Mouse (Mus musculus) left cerebral cortex, adult 2 months (tissue): Measurements from ENCODE around the gene Chchd1. TPM values are rescaled to one million over a fixed set of nuclear protein-coding genes. Genes with fewer than 3 reads are reported as not detected.

ENCODE experiments used
- DNase-seq, 2 experiments: peaks; one replicate each; pipeline ENCODE4 v3.0.0; 2021 to 2022; ENCODE audit warnings: low spot score in 2 of 2, mixed read lengths in 1 of 2; ENCODE audit errors: extremely low spot score in 1 of 2
- H3K27ac ChIP-seq: fragments of 200-600 bp; 2 replicates; pipeline ENCODE4 v1.8.1; 2022
- H3K4me3 ChIP-seq: fragments of 200-600 bp; 2 replicates; pipeline ENCODE4 v1.8.1; 2022
- CTCF ChIP-seq: fragments of 200-600 bp; IDR thresholded peaks from 2 replicates; pipeline ENCODE4 v1.8.1; 2022; ENCODE audit warnings: antibody characterized with exemption, mild to moderate bottlenecking, moderate library complexity
- intact Hi-C: fragments of 180-260 bp; cut with DNase I; formaldehyde crosslinking; loops from one replicate; pipeline ENCODE4 v1.15.1; 2025
- total RNA-seq, 2 experiments: library from RNA; stranded (reverse); gene quantifications; 2 replicates each; pipeline ENCODE4 v1.2.3; 2021

Gene Chchd1
- total RNA-seq, 2 experiments from 2014 or later: 47.3 to 48.1 TPM

DNA sequence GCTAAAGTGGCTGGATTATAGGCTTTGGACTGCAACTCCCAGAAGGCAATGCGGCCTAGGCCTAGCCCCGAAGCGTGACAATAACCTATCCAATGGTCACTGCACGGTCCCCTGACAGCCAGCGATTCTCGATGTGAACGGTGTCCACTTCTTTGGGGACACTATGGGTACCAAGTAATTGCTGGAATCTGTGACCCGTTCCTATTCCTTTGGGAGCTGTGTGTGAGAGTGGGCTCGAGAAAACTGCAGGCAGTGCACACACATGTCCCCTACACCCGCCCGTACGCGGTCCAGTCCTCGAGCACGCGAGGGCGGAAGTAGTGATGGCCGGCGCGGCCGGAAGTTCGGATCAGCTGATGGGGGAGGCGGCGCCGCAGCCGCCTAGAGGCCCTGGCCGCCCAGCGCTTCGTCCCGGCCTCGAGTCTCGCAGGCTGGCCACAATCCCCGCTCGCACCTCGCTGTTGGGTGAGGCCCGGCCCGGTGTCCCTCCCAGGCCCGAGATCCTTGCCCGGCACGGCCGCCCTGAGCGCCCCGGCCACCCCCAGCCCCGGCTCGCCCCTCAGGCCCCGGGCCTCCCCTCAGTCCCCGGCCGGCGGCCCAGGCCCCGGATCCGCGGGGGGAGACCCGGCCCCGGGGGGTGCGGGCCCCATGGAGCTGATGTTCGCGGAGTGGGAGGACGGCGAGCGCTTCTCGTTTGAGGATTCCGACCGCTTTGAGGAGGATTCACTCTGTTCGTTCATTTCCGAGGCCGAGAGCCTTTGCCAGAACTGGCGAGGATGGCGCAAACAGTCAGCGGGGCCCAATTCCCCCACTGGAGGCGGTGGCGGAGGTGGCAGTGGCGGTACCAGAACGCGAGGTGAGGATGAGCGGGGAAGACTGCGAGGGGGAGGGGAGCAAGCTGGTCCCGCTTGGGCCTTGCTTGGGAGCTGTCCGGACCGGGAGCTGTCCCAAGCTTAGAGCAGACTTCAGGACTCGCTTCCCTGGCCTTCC is 4.7 kb downstream of the Chchd1 start, which contains the start of gene Zswim8:
TSS of gene Zswim8 (plus strand) at position 352 of the 990 bp plus-strand sequence.
- Histone ChIP-seq H3K4me3 (peak within 1 kb of the TSS; percentile 74), H3K27ac (peak within 1 kb of the TSS; percentile 98)
- no peak; the same call in 1 of the 2 replicates for TF ChIP-seq CTCF
- peak; percentile 90 for DNase-seq
- intact Hi-C loops: no loop called here

DNA sequence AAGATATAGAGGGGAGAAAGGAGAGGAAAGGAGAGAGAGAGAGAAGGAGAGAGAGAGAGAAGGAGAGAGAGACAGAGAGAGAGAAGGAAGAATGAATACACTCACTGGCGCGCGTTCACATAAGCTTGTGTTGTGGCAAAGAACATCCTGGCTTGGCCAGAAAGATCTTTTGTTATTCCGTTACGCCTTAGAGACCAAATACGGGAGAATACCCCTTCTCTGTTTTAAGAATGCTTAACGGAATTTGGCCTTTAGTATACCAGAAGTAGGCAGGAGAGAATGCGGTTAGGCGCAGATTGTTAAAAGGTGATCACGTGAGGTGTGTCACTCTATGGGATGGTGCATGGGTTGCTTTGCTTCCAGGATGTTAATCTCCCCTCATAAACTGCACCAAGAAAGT is 5.4 kb downstream of the Chchd1 start:
- no peak for DNase-seq
- no peak for TF ChIP-seq CTCF
- H3K27ac ChIP-seq: peak overlapping the region; percentile 98
- intact Hi-C loops: no loop called here
- peak overlapping the region; percentile 74 for H3K4me3 ChIP-seq

DNA sequence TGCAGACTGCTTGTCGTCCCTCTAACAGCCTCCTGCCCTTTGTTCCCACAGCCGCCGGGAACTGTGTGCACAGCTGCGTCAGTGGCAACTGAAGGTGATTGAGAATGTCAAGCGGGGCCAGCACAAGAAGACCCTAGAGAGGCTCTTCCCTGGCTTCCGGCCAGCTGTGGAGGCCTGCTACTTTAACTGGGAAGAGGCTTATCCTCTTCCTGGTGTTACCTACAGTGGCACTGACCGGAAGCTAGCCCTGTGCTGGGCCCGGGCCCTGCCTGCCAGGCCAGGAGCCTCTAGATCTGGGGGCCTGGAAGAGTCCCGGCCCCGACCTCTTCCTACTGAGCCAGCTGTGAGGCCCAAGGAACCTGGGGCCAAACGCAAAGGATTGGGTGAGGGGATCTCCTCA is 11.0 kb downstream of the Chchd1 start:
- no peak for DNase-seq
- TF ChIP-seq CTCF: no peak
- Histone ChIP-seq H3K27ac (no peak overlapping the region), H3K4me3 (no peak overlapping the region)
- intact Hi-C loops: no loop called here

DNA sequence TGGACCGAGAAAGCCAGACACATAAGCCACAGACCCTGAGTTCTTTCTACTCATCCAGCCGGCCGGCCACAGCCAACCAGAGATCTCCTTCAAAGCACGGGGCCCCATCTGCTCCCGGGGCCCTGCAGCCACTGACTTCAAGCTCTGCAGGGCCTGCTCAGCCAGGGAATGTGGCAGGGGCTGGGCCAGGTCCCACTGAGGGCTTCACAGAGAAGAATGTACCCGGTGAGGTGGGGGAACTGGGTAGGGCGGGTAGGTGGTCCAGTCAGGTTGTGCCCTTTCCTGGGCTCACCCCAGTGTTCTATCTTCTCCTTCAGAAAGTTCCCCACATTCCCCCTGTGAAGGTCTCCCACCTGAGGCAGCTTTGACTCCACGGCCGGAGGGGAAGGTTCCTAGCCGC is 15.6 kb downstream of the Chchd1 start:
- TF ChIP-seq CTCF: no peak
- no peak overlapping the region for H3K27ac ChIP-seq
- DNase-seq: no peak
- intact Hi-C loops: no loop called here
- no peak overlapping the region for H3K4me3 ChIP-seq

DNA sequence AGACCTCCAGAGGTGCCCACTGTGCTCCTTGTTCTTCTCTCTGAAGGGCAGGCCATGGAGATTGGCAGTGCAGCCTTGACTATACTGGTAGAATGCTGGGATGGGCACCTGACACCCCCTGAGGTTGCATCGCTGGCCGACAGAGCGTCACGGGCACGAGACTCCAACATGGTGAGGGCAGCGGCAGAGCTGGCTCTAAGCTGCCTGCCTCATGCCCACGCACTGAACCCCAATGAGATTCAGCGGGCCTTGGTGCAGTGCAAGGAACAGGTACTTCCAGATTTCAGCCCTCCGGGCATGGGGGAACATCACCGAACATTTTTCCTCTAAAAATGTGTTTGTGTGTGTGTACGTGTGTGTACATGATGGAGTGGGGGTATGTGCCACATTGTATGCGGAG is 17.0 kb downstream of the Chchd1 start:
- no peak for TF ChIP-seq CTCF
- Histone ChIP-seq H3K27ac (no peak overlapping the region), H3K4me3 (no peak overlapping the region)
- no peak for DNase-seq
- intact Hi-C loops: no loop called here

DNA sequence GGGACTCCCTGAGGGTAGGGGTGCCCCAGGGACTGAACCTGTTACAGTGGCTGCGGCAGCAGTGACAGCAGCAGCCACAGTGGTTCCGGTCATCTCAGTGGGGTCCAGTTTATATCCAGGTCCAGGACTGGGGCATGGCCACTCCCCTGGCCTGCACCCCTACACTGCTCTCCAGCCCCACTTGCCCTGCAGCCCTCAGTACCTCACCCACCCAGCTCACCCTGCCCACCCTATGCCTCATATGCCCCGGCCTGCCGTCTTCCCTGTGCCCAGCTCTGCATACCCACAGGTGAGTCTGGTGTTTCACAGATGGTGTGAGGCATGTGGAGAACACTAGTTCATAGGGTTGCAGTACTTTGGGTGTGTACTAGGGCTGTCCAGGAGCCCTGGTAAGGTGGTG is 18.6 kb downstream of the Chchd1 start:
- DNase-seq: no peak
- no peak overlapping the region for H3K27ac ChIP-seq
- H3K4me3 ChIP-seq: no peak overlapping the region
- intact Hi-C loops: no loop called here
- TF ChIP-seq CTCF: no peak

DNA sequence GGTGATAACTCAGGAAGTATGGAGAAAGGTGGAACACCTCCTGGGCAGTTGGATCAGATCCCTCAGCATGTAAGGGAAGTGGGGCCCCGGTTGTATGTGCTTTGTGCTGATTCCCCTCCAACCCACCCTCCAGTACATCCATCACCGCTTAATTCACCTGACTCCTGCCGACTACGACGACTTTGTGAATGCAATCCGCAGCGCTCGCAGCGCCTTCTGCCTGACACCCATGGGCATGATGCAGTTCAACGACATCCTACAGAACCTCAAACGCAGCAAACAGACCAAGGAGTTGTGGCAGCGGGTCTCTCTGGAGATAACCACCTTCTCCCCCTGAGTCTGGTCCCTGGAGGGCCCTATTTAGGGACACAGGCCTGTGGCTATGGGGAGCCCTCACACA is 20.2 kb downstream of the Chchd1 start:
- no peak for DNase-seq
- Histone ChIP-seq H3K27ac (no peak overlapping the region), H3K4me3 (no peak overlapping the region)
- TF ChIP-seq CTCF: no peak
- intact Hi-C loops: no loop called here

DNA sequence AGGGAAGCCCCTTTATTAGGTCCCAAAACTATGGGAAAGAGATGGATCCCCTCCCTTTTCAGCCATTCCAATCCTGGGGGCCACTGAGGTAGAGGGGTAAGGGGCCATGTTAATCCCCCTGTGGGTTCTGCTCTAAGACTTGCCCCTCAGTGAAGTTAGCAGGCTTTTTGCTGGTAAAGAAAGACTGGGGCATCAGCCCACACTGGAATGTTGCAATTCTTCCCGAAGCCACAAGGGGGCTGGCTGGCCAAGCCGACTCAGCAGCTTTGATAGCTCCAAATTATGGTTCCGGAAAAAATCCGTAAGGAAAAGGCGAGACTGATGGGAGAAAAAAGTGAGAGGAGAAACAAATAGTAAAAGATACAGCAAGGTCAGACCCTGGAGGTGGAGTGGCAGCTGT is 21.2 kb downstream of the Chchd1 start:
- DNase-seq: peak; percentile 68 to 77
- intact Hi-C loops: no loop called here
- H3K27ac ChIP-seq: no peak overlapping the region
- no peak overlapping the region for H3K4me3 ChIP-seq
- peak; percentile 94 for TF ChIP-seq CTCF

DNA sequence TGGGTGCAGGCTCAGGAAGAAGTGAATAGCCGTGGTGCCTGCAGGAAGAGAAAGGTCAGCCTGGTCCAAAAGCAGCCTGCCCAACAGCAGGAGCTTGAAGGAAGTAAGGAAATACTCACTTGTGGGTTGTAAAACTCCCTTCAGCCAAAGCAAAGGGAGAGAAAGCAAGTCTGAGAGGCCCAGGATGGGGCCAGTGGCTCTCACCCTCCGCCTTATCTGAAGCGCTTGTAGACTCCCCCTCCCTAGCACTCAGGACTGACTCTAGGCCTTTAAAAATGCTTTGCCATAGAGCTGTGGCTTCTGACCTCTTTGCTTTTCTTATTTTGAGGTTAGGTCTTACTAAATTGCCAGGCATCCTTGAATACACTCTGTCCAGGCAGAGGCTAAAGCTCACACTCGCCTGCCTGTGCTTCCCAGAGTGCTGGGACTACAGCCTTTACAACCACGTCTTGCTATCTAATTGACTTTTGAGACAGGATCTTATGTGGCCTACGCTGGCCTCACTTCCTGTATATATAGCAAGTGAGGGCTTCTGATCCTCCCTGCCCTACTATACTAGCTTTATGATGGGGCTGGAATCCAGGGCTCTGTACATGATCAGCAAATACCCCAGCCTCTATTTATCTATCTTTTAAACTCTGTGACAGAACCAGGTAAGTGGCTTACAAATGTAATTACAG is 23.0 kb downstream of the Chchd1 start:
- DNase-seq: no peak
- no peak for TF ChIP-seq CTCF
- Histone ChIP-seq H3K27ac (no peak overlapping the region), H3K4me3 (no peak overlapping the region)
- intact Hi-C loops: no loop called here

DNA sequence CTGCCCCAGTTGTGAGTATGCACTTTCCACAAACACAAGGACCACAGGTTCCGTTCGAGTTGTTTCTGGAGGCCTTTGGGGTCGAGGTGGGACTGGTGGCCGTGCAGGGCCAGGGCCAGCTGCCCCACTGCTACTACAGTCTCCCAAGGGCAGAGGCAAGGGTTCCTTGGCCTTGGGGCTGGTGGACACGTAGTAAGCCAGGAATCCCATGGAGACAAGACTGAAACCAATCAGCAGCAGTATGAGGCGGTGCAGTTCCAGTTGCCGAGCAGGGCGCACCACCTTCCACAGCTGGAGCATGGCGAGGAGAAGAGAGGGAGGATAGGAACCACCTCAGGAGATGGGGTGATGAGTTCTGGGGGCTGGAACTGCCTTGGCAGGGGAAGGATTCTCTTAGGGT is 27.1 kb downstream of the Chchd1 start:
- Histone ChIP-seq H3K4me3 (no peak overlapping the region), H3K27ac (no peak overlapping the region)
- TF ChIP-seq CTCF: no peak
- intact Hi-C loops: no loop called here
- no peak for DNase-seq

DNA sequence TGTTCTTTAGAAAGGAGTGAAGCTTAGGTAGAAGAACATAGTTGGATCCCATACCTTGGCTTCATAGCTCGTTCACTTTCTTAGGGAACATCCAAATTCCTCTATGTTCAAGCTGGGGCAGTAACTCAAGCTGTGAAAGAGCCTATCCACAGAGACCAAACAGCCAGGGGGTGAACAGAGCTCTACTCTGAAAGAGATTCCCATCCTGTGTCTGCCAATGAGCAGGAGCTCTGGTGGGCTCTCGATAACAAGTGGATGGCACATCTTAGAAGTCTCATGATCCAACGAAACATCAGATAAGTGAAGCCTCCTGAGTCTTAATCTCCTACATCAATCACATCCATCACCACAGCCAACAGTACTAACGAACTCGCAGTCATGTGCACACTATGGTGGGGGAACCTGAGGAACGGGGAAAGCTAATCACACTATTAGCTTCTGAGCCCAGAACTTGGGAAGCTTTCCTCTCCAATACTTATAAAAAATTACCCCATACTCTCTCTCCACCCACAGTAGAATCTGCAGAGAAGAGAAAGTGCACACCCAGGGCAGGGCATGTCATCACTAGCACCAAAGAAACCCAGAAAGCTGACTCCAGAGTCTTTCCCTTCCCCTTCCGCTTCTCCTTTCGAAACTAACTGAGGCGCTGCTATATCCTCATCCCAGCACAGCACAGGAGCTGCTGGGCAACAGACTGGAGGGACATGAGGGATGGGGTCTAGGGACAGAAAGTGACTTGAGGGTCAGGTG is 28.2 kb downstream of the Chchd1 start:
- intact Hi-C loops: no loop called here
- no peak for DNase-seq
- Histone ChIP-seq H3K27ac (no peak overlapping the region), H3K4me3 (no peak overlapping the region)
- TF ChIP-seq CTCF: no peak
